Comparison of ENCODE assay signal across 8 mouse cellular contexts in the genomic region with DNA sequence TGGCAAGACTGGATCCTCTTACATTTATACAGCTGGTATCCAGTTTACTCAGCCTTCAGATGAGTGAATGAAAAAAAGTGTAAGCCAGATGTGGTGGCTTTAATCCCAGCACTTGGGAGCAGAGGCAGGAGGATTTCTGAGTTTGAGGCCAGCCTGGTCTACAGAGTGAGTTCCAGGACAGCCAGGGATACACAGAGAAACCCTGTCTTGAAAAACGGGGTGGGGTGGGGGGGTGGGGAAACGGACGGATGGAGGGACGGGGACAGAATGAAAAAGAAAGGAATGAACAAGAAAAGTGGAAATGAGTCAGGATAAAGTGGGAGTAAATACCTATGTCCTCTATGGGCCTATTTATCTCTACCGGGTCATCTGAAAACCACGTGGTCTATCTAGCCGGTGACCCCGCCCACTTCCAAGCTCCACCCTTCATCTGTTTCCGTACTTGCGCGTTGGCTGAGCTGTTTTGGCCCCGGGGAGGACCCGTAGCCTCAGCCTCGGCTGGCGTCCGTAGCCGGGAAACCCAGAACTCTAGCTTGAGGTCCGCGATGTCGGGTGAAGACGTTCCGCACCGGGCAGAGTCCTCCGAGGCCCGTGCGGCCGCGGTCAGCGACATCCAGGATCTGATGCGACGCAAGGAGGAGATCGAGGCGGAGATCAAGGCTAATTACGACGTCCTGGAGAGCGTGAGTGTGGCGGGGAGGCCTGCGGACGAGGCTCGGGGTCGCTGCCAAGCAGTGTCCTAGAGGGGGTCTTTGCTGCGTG. TPM values are rescaled to one million over a fixed set of nuclear protein-coding genes. Genes with fewer than 3 reads are reported as not detected.
DNase-seq lines count a peak whose midpoint lies in the region; ATAC-seq lines count a peak whose summit lies in the region.

No protein-coding gene starts in this region.

- peak overlapping the region; percentile 90 for H3K4me3 ChIP-seq in hindbrain, embryonic 15.5 days

- WGBS in hindbrain, embryonic 15.5 days = 2% methylated on average over 42 of the region's 42 CpGs

- H3K9me3 ChIP-seq in hindbrain, embryonic 15.5 days = no peaks in the 10 kb centered on the region

- ATAC-seq in hindbrain, embryonic 15.5 days (ENCODE audit: low FRiP score, low read depth) = peak; percentile 88

- peak overlapping the region; percentile 78 for H3K4me2 ChIP-seq in hindbrain, embryonic 15.5 days

- H3K27me3 ChIP-seq in hindbrain, embryonic 15.5 days = no peaks in the 10 kb centered on the region

- H3K9ac ChIP-seq in hindbrain, embryonic 15.5 days = peak overlapping the region; percentile 88

- peaks cover 11% of the 10 kb centered on the region for H3K4me1 ChIP-seq in hindbrain, embryonic 15.5 days (replicated peaks)

- peak; percentile 89 for DNase-seq in T-cell, adult 2 months (ENCODE audit: low spot score)
- DNase-seq in cerebellum, postnatal 36 days = peak; percentile 98
- DNase-seq in frontal cortex, postnatal 36 days (ENCODE audit: low spot score in 2 of 2) = peak; percentile 96 to 97
- DNase-seq in left cerebral cortex, adult 11 months (ENCODE audit: low spot score) = peak; percentile 93
- peak; percentile 96 to 97 for DNase-seq in lung, postnatal 4 days
- DNase-seq in retina, postnatal 7 days (ENCODE audit: low read depth, low spot score) = peak; percentile 87
- DNase-seq in urinary bladder, adult 2 months (ENCODE audit: low spot score) = peak; percentile 90

- H3K36me3 ChIP-seq in hindbrain, embryonic 15.5 days = peaks cover 5% of the 10 kb centered on the region; the same call in 1 of the 2 replicates

- H3K27ac ChIP-seq in hindbrain, embryonic 15.5 days (replicated peaks) = no peak overlapping the region

RNA-seq across cellular contexts. Expression of gene Wdr66, which starts 24.0 kb away (rescaled TPM):
- 0.80 and 1.3 TPM in 2 replicates for polyA plus RNA-seq in hindbrain, embryonic 15.5 days (2015; fragmentation: Nextera tagmentation; extraction: Ambion mirVana)
- 4.1 and 4.8 TPM in 2 replicates for polyA plus RNA-seq in urinary bladder, adult 2 months (2012; rRNA removed)

RNA-seq across cellular contexts. Expression of gene Hpd, which starts 45.4 kb away (rescaled TPM):
- polyA plus RNA-seq in hindbrain, embryonic 15.5 days (2015; fragmentation: Nextera tagmentation; extraction: Ambion mirVana) = not detected in 2 replicates
- 0.27 and 0.45 TPM in 2 replicates for polyA plus RNA-seq in urinary bladder, adult 2 months (2012; rRNA removed)

RNA-seq across cellular contexts. Expression of gene Psmd9, which starts 58.7 kb away (rescaled TPM):
- 75.3 and 75.7 TPM in 2 replicates for polyA plus RNA-seq in hindbrain, embryonic 15.5 days (2015; fragmentation: Nextera tagmentation; extraction: Ambion mirVana)
- 24.8 and 26.7 TPM in 2 replicates for polyA plus RNA-seq in urinary bladder, adult 2 months (2012; rRNA removed)
